Mouse (Mus musculus) testis, adult 10 weeks (tissue): ENCODE results near the gene Olfr1201. TPM values are rescaled to one million over a fixed set of nuclear protein-coding genes. Genes with fewer than 3 reads are reported as not detected.

ENCODE experiments used
- polyA plus RNA-seq: library from polyadenylated mRNA; stranded (reverse); fragments of 350-450 nt; fragmentation: Illumina TruSeq; extraction: RNeasy Lipid Tissue Mini Kit (QIAGEN cat#74804); gene quantifications from one replicate; pipeline ENCODE4 v1.2.3, GENCODE M21; 2014; ENCODE audit warnings: low read depth, low replicate concordance

The Olfr1201 gene
- polyA plus RNA-seq = not detected

GRCm38 (mm10) chr2:88792736-88793135, at the start of gene Olfr1201:
Gene Olfr1201, plus strand, starts transcription at chr2:88793036.

DNA sequence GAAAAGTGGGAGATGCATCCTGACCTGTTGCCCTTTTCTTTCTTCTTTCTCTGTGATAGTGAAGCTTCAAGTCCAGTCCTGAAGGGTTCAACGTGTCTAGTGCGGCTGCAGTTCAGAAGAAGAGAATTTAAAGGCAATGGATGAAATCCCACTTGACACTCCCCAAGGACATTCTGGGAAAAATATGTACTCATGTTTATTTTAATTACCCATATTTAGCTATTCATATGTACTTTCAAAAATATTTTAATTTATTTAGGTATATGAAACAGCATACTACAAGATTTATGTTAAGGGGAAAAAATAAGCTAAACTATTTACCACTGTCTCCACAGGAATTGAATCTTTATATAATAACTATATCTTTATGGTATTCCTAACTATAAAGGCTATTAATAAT, 41.6 kb upstream of the Olfr1201 start, which contains the start of gene Olfr1198:
Gene Olfr1198 (minus strand): TSS at position 101 of the 400 bp plus-strand sequence.

DNA sequence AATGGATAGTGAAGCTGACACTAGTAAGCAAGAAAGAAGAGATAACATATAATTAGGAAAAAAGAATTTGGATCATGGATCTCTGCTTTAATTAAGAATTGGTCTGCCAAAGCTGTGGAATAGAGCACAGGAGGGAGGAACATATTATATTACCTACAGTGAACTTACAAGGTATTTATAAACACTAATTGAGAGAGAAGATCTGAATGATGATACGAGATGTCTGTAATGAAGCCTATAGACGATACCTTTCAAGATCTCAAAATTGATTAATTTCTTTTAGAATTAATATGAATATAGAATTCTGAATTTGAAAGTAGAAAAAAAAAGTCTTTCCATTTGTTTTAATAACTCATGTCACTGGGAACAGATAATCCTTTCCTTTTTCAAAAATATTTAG, 32.5 kb upstream of the Olfr1201 start, which contains the start of gene Olfr1199:
Gene Olfr1199 (minus strand): TSS at position 101 of the 400 bp plus-strand sequence.

DNA sequence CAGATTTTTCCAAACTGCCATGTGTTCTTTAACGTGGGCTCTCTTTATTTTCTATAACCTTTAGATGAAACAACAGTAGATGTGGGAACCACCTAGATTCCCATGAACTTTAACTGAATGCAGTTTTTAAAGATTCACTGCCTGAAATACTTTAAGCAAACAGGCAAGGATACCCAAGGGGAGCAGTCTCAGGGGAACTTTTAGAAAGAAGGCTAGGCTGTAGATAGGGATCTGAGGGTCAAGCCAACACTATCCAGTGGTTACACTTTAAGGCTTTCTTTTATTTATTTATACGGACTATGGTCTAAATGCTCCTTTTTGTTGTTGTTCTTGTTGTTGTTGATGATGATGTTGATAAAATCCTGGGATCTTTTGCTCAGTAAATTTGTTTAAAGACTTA, 22.4 kb upstream of the Olfr1201 start, which contains the start of gene Olfr1200:
Gene Olfr1200 (minus strand): TSS at position 101 of the 400 bp plus-strand sequence.

GRCm38 (mm10) chr2:88814196-88814595, 21.4 kb downstream of the Olfr1201 start, which contains the start of gene Olfr1202:
Gene Olfr1202, plus strand, starts transcription at chr2:88814496.

GRCm38 (mm10) chr2:88829437-88829836, 36.6 kb downstream of the Olfr1201 start, which contains the start of gene Olfr1205:
Gene Olfr1205, plus strand, starts transcription at chr2:88829737.

Other genes starting within 250 kb of the Olfr1201 start
- not detected for gene Olfr1188, start 236.1 kb upstream of the Olfr1201 start, polyA plus RNA-seq
- gene Olfr1189, start 206.6 kb upstream of the Olfr1201 start, polyA plus RNA-seq = not detected
- gene Olfr1191-ps1, start 152.5 kb upstream of the Olfr1201 start, polyA plus RNA-seq = 0.07 TPM
- 0.20 TPM for gene Olfr1192-ps1, start 144.5 kb upstream of the Olfr1201 start, polyA plus RNA-seq
- 0.24 TPM for gene Olfr1193, start 117.4 kb upstream of the Olfr1201 start, polyA plus RNA-seq
- not detected for gene Olfr1195, start 103.8 kb upstream of the Olfr1201 start, polyA plus RNA-seq
- not detected for gene Olfr1196, start 88.4 kb upstream of the Olfr1201 start, polyA plus RNA-seq
- gene Olfr1197, start 60.7 kb upstream of the Olfr1201 start, polyA plus RNA-seq = not detected
- not detected for gene Olfr1198, start 41.7 kb upstream of the Olfr1201 start, polyA plus RNA-seq
- gene Olfr1199, start 32.6 kb upstream of the Olfr1201 start, polyA plus RNA-seq = not detected
- not detected for gene Olfr1200, start 22.5 kb upstream of the Olfr1201 start, polyA plus RNA-seq
- not detected for gene Olfr1202, start 21.5 kb downstream of the Olfr1201 start, polyA plus RNA-seq
- not detected for gene Olfr1205, start 36.7 kb downstream of the Olfr1201 start, polyA plus RNA-seq
- gene Olfr1204, start 56.3 kb downstream of the Olfr1201 start, polyA plus RNA-seq = not detected
- gene Olfr1206, start 70.2 kb downstream of the Olfr1201 start, polyA plus RNA-seq = not detected
- not detected for gene Olfr1208, start 109.3 kb downstream of the Olfr1201 start, polyA plus RNA-seq
- gene Olfr1209, start 122.1 kb downstream of the Olfr1201 start, polyA plus RNA-seq = not detected
- not detected for gene Olfr1211, start 145.1 kb downstream of the Olfr1201 start, polyA plus RNA-seq
- gene Olfr1212, start 160.9 kb downstream of the Olfr1201 start, polyA plus RNA-seq = not detected
- not detected for gene Gm13762, start 187.2 kb downstream of the Olfr1201 start, polyA plus RNA-seq
- not detected for gene Olfr1214, start 199.6 kb downstream of the Olfr1201 start, polyA plus RNA-seq
- not detected for gene Olfr1215, start 213.9 kb downstream of the Olfr1201 start, polyA plus RNA-seq
- gene Olfr1216, start 225.3 kb downstream of the Olfr1201 start, polyA plus RNA-seq = not detected
- gene Olfr1217, start 239.0 kb downstream of the Olfr1201 start, polyA plus RNA-seq = not detected